Mouse (Mus musculus) stomach, postnatal 0 days (tissue): ENCODE measurements around the gene Slc12a4. TPM values are rescaled to one million over a fixed set of nuclear protein-coding genes. Genes with fewer than 3 reads are reported as not detected.

Source experiments
- ATAC-seq: fragments of 200-750 bp; cut with Nextera tagmentation; 2 replicates; pipeline ENCODE4 v1.8.0; 2017; ENCODE audit not compliant: low FRiP score, low TSS enrichment
- DNase-seq: peaks from one replicate; pipeline ENCODE4 v3.0.0-alpha.2; 2016; ENCODE audit warnings: low spot score
- H3K27ac ChIP-seq: fragments of 300-500 bp; sonication (generic); replicated peaks from 2 replicates; pipeline ENCODE4 v1.5.1; 2014; ENCODE audit warnings: mild to moderate bottlenecking, control low read depth
- H3K27me3 ChIP-seq: fragments of 300-500 bp; sonication (generic); 2 replicates; pipeline ENCODE4 v1.6.1; 2014; ENCODE audit warnings: low read length; ENCODE audit not compliant: control insufficient read depth, insufficient read depth
- H3K36me3 ChIP-seq: fragments of 300-500 bp; sonication (generic); 2 replicates; pipeline ENCODE4 v1.6.1; 2014; ENCODE audit warnings: low read length, mixed read lengths; ENCODE audit not compliant: control insufficient read depth, insufficient read depth
- H3K4me1 ChIP-seq: fragments of 300-500 bp; sonication (generic); replicated peaks from 2 replicates; pipeline ENCODE4 v1.6.1; 2014; ENCODE audit warnings: antibody characterized with exemption; ENCODE audit not compliant: control insufficient read depth, insufficient read depth
- H3K4me2 ChIP-seq: fragments of 300-500 bp; sonication (generic); replicated peaks from 2 replicates; pipeline ENCODE4 v1.6.1; 2014; ENCODE audit warnings: low read depth, mild to moderate bottlenecking, control low read depth, moderate library complexity
- H3K4me3 ChIP-seq: fragments of 300-500 bp; sonication (generic); 2 replicates; pipeline ENCODE4 v1.5.1; 2014; ENCODE audit warnings: low read depth, low read length, control low read depth
- H3K9ac ChIP-seq: fragments of 300-500 bp; sonication (generic); 2 replicates; pipeline ENCODE4 v1.6.1; 2014; ENCODE audit warnings: mild to moderate bottlenecking, low read length, control low read depth, mixed read lengths
- H3K9me3 ChIP-seq: fragments of 300-500 bp; sonication (generic); 2 replicates; pipeline ENCODE4 v1.6.1; 2016; ENCODE audit warnings: low read length; ENCODE audit not compliant: control insufficient read depth
- CTCF ChIP-seq: IDR thresholded peaks from 2 replicates; pipeline ENCODE4 v1.5.1; 2016; ENCODE audit warnings: antibody characterized with exemption, low read depth, mild to moderate bottlenecking, moderate library complexity
- EP300 ChIP-seq: optimal IDR thresholded peaks from 2 replicates; pipeline ENCODE3; 2016; ENCODE audit warnings: antibody characterized with exemption
- WGBS: fragments of 180-500 bp; shearing (Covaris S2); extraction: QIAGEN DNeasy Blood & Tissue Kit; methylation state at CpG from one replicate; pipeline ENCODE4 v1.1.7; 2014; 5-methylcytosine and 5-hydroxymethylcytosine counted together
- polyA plus RNA-seq: library from polyadenylated mRNA; unstranded; fragments of >200 nt; fragmentation: Nextera tagmentation; extraction: Ambion mirVana; gene quantifications from 2 replicates; pipeline ENCODE4 v1.2.1, GENCODE M21; 2015

The Slc12a4 gene
- polyA plus RNA-seq, 1 experiment from 2014 or later: 12.8 TPM

DNA sequence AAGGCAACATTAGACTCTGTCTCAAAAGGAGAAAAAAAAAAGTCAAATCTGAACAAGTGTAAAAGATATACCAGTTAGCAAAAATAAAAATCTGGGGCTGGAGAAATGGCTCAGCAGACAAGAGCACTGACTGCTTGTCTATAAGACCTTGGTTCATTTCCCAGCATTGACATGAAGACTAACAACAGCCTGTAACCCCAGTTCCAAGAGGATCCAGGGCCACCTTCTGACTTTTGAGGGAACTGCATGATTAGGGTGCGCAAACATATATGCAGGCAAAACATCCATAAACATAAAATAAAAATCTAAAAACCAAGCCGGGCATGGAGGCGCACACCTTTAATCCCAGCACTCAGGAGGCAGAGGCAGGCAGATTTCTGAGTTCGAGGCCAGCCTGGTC lies 40.5 kb upstream of the Slc12a4 start:
- Histone ChIP-seq H3K4me3 (no peak overlapping the region), H3K27ac (no peak overlapping the region), H3K27me3 (no peaks in the 10 kb centered on the region), H3K4me1 (peaks cover 2% of the 10 kb centered on the region; the same call in 1 of the 2 replicates), H3K9ac (no peak overlapping the region), H3K4me2 (no peak overlapping the region), H3K36me3 (no peaks in the 10 kb centered on the region), H3K9me3 (no peaks in the 10 kb centered on the region)
- ATAC-seq: no peak
- TF ChIP-seq CTCF: peak; percentile 52
- TF ChIP-seq EP300: no peak
- 91% methylated on average over 4 of the region's 4 CpGs for WGBS
- no peak for DNase-seq

DNA sequence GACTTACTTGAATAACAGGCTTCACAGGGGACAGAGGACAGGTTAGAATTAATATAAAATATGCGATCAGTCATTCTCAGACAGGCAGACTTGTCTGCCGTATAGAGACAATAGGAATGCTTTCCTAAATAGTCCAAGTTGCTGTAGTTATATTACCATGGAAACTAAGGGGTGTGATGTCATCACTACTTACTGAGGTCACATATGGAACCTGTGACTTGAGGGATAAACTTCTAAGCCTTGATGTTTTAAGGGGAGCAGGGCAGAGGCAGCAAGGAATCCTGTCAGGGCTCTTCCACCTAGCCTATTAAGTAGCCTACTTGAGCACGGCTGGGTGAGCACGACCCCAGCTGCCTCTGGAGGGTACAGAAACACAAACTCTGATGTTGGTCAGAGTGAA lies 40.0 kb upstream of the Slc12a4 start, which contains the start of gene Dpep2nb:
Gene Dpep2nb (minus strand): TSS at position 101 of the 400 bp plus-strand sequence.
- Histone ChIP-seq H3K4me1 (peaks cover 2% of the 10 kb centered on the region; the same call in 1 of the 2 replicates), H3K9me3 (no peaks in the 10 kb centered on the region), H3K9ac (no peak within 1 kb of the TSS), H3K27me3 (no peaks in the 10 kb centered on the region), H3K27ac (no peak within 1 kb of the TSS), H3K4me2 (no peak within 1 kb of the TSS), H3K4me3 (no peak within 1 kb of the TSS), H3K36me3 (no peaks in the 10 kb centered on the region)
- DNase-seq: no peak
- ATAC-seq: no peak
- 66% methylated on average over 4 of the region's 4 CpGs for WGBS
- TF ChIP-seq EP300: no peak
- no peak for TF ChIP-seq CTCF

DNA sequence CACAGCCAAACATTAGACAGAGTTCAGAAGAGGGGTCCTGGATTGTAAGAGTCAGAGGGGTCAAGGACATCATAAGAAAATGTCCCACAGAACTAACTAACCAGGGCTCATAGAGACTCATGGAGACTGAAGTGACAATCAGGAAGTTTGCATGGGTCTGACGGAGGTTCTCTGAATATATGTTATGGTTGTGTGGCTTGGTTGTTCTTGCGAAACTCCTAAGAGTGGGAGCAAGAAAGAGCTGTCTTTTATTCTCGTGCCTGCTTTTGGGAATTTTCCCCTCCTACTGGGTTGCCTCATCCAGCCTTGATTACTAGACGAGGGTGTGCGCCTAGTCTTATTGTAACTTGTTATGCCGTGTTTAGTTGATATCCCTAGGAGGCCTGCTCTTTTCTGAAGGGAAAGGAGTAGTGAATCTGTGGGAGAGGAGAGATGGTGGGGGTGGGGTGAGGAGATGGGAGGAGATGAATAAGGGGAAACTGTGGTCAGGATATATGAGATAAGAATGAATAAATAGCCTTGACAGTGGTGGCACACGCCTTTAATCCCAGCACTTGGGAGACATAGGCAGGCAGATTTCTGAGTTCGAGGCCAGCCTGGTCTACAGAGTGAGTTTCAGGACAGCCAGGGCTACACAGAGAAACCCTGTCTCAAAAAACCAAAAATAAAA lies 38.8 kb upstream of the Slc12a4 start:
- Histone ChIP-seq H3K9ac (no peak overlapping the region), H3K9me3 (no peaks in the 10 kb centered on the region), H3K36me3 (no peaks in the 10 kb centered on the region), H3K4me3 (no peak overlapping the region), H3K27me3 (no peaks in the 10 kb centered on the region), H3K4me2 (no peak overlapping the region), H3K27ac (no peak overlapping the region), H3K4me1 (no peaks in the 10 kb centered on the region)
- no peak for DNase-seq
- ATAC-seq: no peak
- TF ChIP-seq CTCF (no peak), EP300 (no peak)
- 73% methylated on average over 8 of the region's 8 CpGs for WGBS

DNA sequence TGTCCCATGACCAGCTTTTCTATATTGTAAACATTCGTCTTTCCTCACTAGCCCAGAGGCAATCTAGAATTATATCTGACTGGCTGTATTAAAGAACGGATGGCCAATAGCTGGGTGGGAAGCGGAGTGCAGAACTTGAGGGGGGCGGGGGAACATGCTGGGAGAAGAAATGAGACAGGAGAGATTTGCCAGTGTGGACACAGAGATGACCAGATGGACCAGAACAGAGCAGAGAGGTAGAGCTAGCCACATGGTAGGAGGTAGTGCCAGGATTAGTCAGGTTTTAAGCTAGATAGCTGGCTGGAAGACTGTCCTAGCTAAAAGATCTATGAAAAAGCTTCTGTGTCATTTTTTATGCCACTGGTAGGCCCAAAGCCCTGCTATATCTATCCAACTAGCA lies 36.0 kb upstream of the Slc12a4 start:
- H3K36me3 ChIP-seq: no peaks in the 10 kb centered on the region
- H3K4me1 ChIP-seq: no peaks in the 10 kb centered on the region
- no peak overlapping the region for H3K9ac ChIP-seq
- DNase-seq (no peak), ATAC-seq (no peak)
- H3K4me2 ChIP-seq: no peak overlapping the region
- no peak overlapping the region for H3K27ac ChIP-seq
- H3K4me3 ChIP-seq: no peak overlapping the region
- no peak for TF ChIP-seq CTCF
- TF ChIP-seq EP300: no peak
- WGBS: 77% methylated on average over 4 of the region's 4 CpGs
- H3K9me3 ChIP-seq: no peaks in the 10 kb centered on the region
- no peaks in the 10 kb centered on the region for H3K27me3 ChIP-seq

DNA sequence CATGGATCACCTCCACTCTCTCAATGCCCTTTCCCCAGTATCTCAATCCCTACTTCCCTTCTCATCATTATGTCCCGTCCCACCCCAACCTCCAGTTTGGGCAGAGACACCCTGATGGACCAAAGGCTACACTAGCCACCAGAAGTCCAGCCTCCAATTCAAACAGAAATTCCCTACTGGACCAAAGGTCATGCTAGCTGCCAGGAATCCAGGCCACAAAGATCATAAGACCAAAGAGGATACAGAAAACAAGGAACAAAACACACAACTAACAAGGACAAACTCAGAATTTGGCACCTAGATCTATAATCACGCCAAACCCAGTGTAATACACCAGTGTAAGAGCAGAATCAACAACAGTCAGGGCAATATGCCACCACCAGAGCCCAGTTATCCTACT lies 33.1 kb upstream of the Slc12a4 start:
- WGBS: 77% methylated on average over 2 of the region's 2 CpGs
- H3K36me3 ChIP-seq: no peaks in the 10 kb centered on the region
- H3K4me2 ChIP-seq: no peak overlapping the region
- H3K27ac ChIP-seq: no peak overlapping the region
- DNase-seq: no peak
- no peak for TF ChIP-seq CTCF
- TF ChIP-seq EP300: no peak
- no peaks in the 10 kb centered on the region for H3K27me3 ChIP-seq
- no peak overlapping the region for H3K4me3 ChIP-seq
- no peak overlapping the region for H3K9ac ChIP-seq
- no peaks in the 10 kb centered on the region for H3K9me3 ChIP-seq
- no peaks in the 10 kb centered on the region for H3K4me1 ChIP-seq
- ATAC-seq: no peak

DNA sequence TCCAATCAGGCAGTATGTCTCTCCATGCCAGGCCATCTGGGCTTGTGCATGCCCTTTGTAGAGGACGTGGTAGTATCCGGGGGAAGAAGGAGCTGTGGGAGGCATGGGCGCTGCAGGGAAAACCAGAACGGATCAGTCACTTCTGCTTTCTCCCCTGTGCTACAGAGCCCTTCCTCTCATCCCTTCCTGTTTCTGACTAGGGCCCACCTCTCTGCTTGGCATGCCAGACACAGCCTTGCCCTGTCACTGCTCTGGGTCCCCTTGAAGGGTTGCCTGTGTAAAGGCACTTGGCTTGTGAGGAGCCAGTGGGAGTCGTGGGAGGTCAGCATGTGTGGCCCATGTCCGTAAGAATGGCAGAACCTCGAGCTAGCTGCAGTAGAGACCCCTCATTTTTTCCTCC lies 30.5 kb upstream of the Slc12a4 start:
- Histone ChIP-seq H3K36me3 (no peaks in the 10 kb centered on the region), H3K4me1 (no peaks in the 10 kb centered on the region), H3K4me2 (no peak overlapping the region), H3K9ac (no peak overlapping the region), H3K27me3 (no peaks in the 10 kb centered on the region), H3K4me3 (no peak overlapping the region), H3K9me3 (no peaks in the 10 kb centered on the region), H3K27ac (no peak overlapping the region)
- no peak for TF ChIP-seq EP300
- TF ChIP-seq CTCF: no peak
- 76% methylated on average over 7 of the region's 7 CpGs for WGBS
- DNase-seq (no peak), ATAC-seq (no peak)
